Mouse (Mus musculus) hindbrain, postnatal 0 days (tissue): ENCODE measurements around the gene Rnf43. TPM values are rescaled to one million over a fixed set of nuclear protein-coding genes. Genes with fewer than 3 reads are reported as not detected.

Source experiments
- ATAC-seq: fragments of 200-750 bp; cut with Nextera tagmentation; 2 replicates; pipeline ENCODE4 v1.8.0; 2017; ENCODE audit warnings: mild to moderate bottlenecking, moderate TSS enrichment, moderate library complexity
- DNase-seq: peaks from one replicate; pipeline ENCODE4 v3.0.0-alpha.2; 2015; ENCODE audit warnings: low spot score
- H3K27ac ChIP-seq: fragments of 300-500 bp; sonication (generic); 2 replicates; pipeline ENCODE4 v1.5.1; 2014; ENCODE audit warnings: mild to moderate bottlenecking
- H3K27me3 ChIP-seq: fragments of 300-500 bp; sonication (generic); 2 replicates; pipeline ENCODE4 v1.6.1; 2014; ENCODE audit warnings: low read length, mixed read lengths; ENCODE audit not compliant: insufficient read depth
- H3K36me3 ChIP-seq: fragments of 300-500 bp; sonication (generic); 2 replicates; pipeline ENCODE4 v1.6.1; 2014; ENCODE audit warnings: low read length, mixed read lengths; ENCODE audit not compliant: insufficient read depth
- H3K4me1 ChIP-seq: fragments of 300-500 bp; sonication (generic); 2 replicates; pipeline ENCODE4 v1.6.1; 2014; ENCODE audit warnings: antibody characterized with exemption, low read length, mixed read lengths; ENCODE audit not compliant: insufficient read depth
- H3K4me2 ChIP-seq: fragments of 300-500 bp; sonication (generic); 2 replicates; pipeline ENCODE4 v1.6.1; 2014; ENCODE audit warnings: low read depth, mild to moderate bottlenecking, low read length, moderate library complexity, mixed read lengths
- H3K4me3 ChIP-seq: fragments of 300-500 bp; sonication (generic); 2 replicates; pipeline ENCODE4 v1.5.1; 2014; ENCODE audit warnings: low read length
- H3K9ac ChIP-seq: fragments of 300-500 bp; sonication (generic); replicated peaks from 2 replicates; pipeline ENCODE4 v1.6.1; 2014; ENCODE audit warnings: mild to moderate bottlenecking, low read length, moderate library complexity, mixed read lengths
- H3K9me3 ChIP-seq: fragments of 300-500 bp; sonication (generic); 2 replicates; pipeline ENCODE4 v1.6.1; 2016; ENCODE audit warnings: low read length, mixed read lengths
- CTCF ChIP-seq: IDR thresholded peaks from 2 replicates; pipeline ENCODE4 v1.5.1; 2016; ENCODE audit warnings: antibody characterized with exemption, control low read depth, low read depth
- WGBS: fragments of 180-500 bp; shearing (Covaris S2); extraction: QIAGEN DNeasy Blood & Tissue Kit; methylation state at CpG from one replicate; pipeline ENCODE4 v1.1.7; 2014; 5-methylcytosine and 5-hydroxymethylcytosine counted together
- polyA plus RNA-seq: library from polyadenylated mRNA; unstranded; fragments of >200 nt; fragmentation: Nextera tagmentation; extraction: Ambion mirVana; gene quantifications from 2 replicates; pipeline ENCODE4 v1.2.1, GENCODE M21; 2015
- total RNA-seq: library from RNA; depleted of rRNA; stranded (reverse); fragments of >200 nt; gene quantifications from 2 replicates; pipeline ENCODE4 v1.2.3, GENCODE M21; 2014

Rnf43 gene
- total and polyA plus RNA-seq, 2 experiments from 2014 or later = 0.85 to 10.7 TPM

- Histone ChIP-seq H3K9ac (no peak overlapping the region), H3K36me3 (no peaks in the 10 kb centered on the region), H3K4me1 (no peaks in the 10 kb centered on the region), H3K4me2 (no peak overlapping the region), H3K9me3 (no peaks in the 10 kb centered on the region), H3K4me3 (no peak overlapping the region), H3K27ac (no peak overlapping the region), H3K27me3 (no peaks in the 10 kb centered on the region)
- ATAC-seq (no peak; the same call in 1 of the 2 replicates), DNase-seq (no peak)
- 69% methylated on average over 18 of the region's 18 CpGs for WGBS
- no peak for TF ChIP-seq CTCF
These were observed 66.5 kb downstream of the Rnf43 start for GRCm38 (mm10) chr11:87728850-87729592.

- DNase-seq = no peak
- H3K27me3 ChIP-seq = no peaks in the 10 kb centered on the region
- no peak overlapping the region for H3K4me2 ChIP-seq
- no peak for TF ChIP-seq CTCF
- H3K9ac ChIP-seq = no peak overlapping the region
- no peak for ATAC-seq
- H3K27ac ChIP-seq = no peak overlapping the region
- H3K9me3 ChIP-seq = no peaks in the 10 kb centered on the region
- WGBS = 89% methylated on average over 13 of the region's 13 CpGs
- no peaks in the 10 kb centered on the region for H3K4me1 ChIP-seq
- no peak overlapping the region for H3K4me3 ChIP-seq
- no peaks in the 10 kb centered on the region for H3K36me3 ChIP-seq
These were observed 67.2 kb downstream of the Rnf43 start for GRCm38 (mm10) chr11:87729593-87730185.

- Histone ChIP-seq H3K9ac (no peak overlapping the region), H3K27me3 (no peaks in the 10 kb centered on the region), H3K4me2 (no peak overlapping the region), H3K9me3 (no peaks in the 10 kb centered on the region), H3K27ac (no peak overlapping the region), H3K4me3 (no peak overlapping the region), H3K4me1 (no peaks in the 10 kb centered on the region), H3K36me3 (no peaks in the 10 kb centered on the region)
- ATAC-seq (no peak), DNase-seq (no peak)
- no peak for TF ChIP-seq CTCF
- WGBS = 77% methylated on average over 10 of the region's 10 CpGs
These were observed 68.3 kb downstream of the Rnf43 start for GRCm38 (mm10) chr11:87730652-87731310.

- no peak for DNase-seq
- no peak overlapping the region for H3K9ac ChIP-seq
These were observed 71.8 kb downstream of the Rnf43 start for GRCm38 (mm10) chr11:87734346-87734745.

GRCm38 (mm10) chr11:87735691-87736090 lies 73.2 kb downstream of the Rnf43 start:
- no peaks in the 10 kb centered on the region; the same call in 1 of the 2 replicates for H3K36me3 ChIP-seq
- no peak overlapping the region for H3K4me2 ChIP-seq
- WGBS = 87% methylated on average over 6 of the region's 6 CpGs
- no peaks in the 10 kb centered on the region for H3K9me3 ChIP-seq
- DNase-seq (no peak), ATAC-seq (no peak)
- no peak for TF ChIP-seq CTCF
- no peak overlapping the region for H3K27ac ChIP-seq
- no peaks in the 10 kb centered on the region for H3K27me3 ChIP-seq
- H3K4me3 ChIP-seq = no peak overlapping the region
- H3K9ac ChIP-seq = no peak overlapping the region
- peaks cover 8% of the 10 kb centered on the region for H3K4me1 ChIP-seq

More at GRCm38 (mm10) chr11:87734346-87734745, 71.8 kb downstream of the Rnf43 start:
- peak overlapping the region; percentile 29; the same call in 1 of the 2 replicates for H3K4me2 ChIP-seq
- 54% methylated on average over 5 of the region's 5 CpGs for WGBS
- no peak overlapping the region for H3K27ac ChIP-seq
- H3K36me3 ChIP-seq = no peaks in the 10 kb centered on the region
- H3K4me3 ChIP-seq = no peak overlapping the region
- no peaks in the 10 kb centered on the region for H3K27me3 ChIP-seq
- no peak for ATAC-seq
- H3K4me1 ChIP-seq = peaks cover 8% of the 10 kb centered on the region
- H3K9me3 ChIP-seq = no peaks in the 10 kb centered on the region
- no peak for TF ChIP-seq CTCF

GRCm38 (mm10) chr11:87736647-87737134 lies 74.2 kb downstream of the Rnf43 start:
- peak overlapping the region; percentile 43 for H3K9ac ChIP-seq
- H3K9me3 ChIP-seq = no peaks in the 10 kb centered on the region
- WGBS = 2% methylated on average over 31 of the region's 31 CpGs
- no peaks in the 10 kb centered on the region for H3K27me3 ChIP-seq
- DNase-seq (peak; percentile 60), ATAC-seq (peak; percentile 38)
- H3K27ac ChIP-seq = peak overlapping the region; percentile 79
- TF ChIP-seq CTCF = no peak
- peak overlapping the region; percentile 82 for H3K4me3 ChIP-seq
- H3K4me2 ChIP-seq = peak overlapping the region; percentile 98
- H3K36me3 ChIP-seq = peaks cover 4% of the 10 kb centered on the region
- peaks cover 8% of the 10 kb centered on the region for H3K4me1 ChIP-seq
